Mouse (Mus musculus) midbrain, embryonic 10.5 days (tissue): ENCODE results near the gene Rcan2. TPM values are rescaled to one million over a fixed set of nuclear protein-coding genes. Genes with fewer than 3 reads are reported as not detected.

Experiments used
- DNase-seq: peaks from one replicate; pipeline ENCODE4 v3.0.0-alpha.2; 2017; ENCODE audit warnings: low spot score
- H3K27ac ChIP-seq: fragments of 300-500 bp; sonication (generic); replicated peaks from 2 replicates; pipeline ENCODE4 v1.5.1; 2016; ENCODE audit warnings: mild to moderate bottlenecking
- H3K27me3 ChIP-seq: fragments of 300-500 bp; sonication (generic); 2 replicates; pipeline ENCODE4 v1.6.1; 2016; ENCODE audit warnings: low read depth, mild to moderate bottlenecking; ENCODE audit not compliant: poor library complexity, severe bottlenecking
- H3K36me3 ChIP-seq: fragments of 300-500 bp; sonication (generic); 2 replicates; pipeline ENCODE4 v1.6.1; 2016; ENCODE audit warnings: mild to moderate bottlenecking, moderate library complexity
- H3K4me1 ChIP-seq: fragments of 300-500 bp; sonication (generic); 2 replicates; pipeline ENCODE4 v1.6.1; 2016
- H3K4me3 ChIP-seq: fragments of 300-500 bp; sonication (generic); 2 replicates; pipeline ENCODE4 v1.5.1; 2016; ENCODE audit warnings: mild to moderate bottlenecking, moderate library complexity
- H3K9me3 ChIP-seq: fragments of 300-500 bp; sonication (generic); replicated peaks from 2 replicates; pipeline ENCODE4 v1.6.1; 2016; ENCODE audit warnings: mild to moderate bottlenecking
- WGBS: fragments of 180-500 bp; shearing (Covaris S2); methylation state at CpG from one replicate; pipeline ENCODE4 v1.1.7; 2016; 5-methylcytosine and 5-hydroxymethylcytosine counted together
- polyA plus RNA-seq: library from polyadenylated mRNA; unstranded; fragments of >200 nt; fragmentation: Nextera tagmentation; extraction: Ambion mirVana; gene quantifications from 2 replicates; pipeline ENCODE4 v1.2.1, GENCODE M21; 2016

Gene Rcan2
- polyA plus RNA-seq, 1 experiment from 2014 or later: 5.6 TPM

GRCm38 (mm10) chr17:44076051-44076680 is 275.0 kb downstream of the Rcan2 start:
- no peak overlapping the region for H3K27ac ChIP-seq
- H3K36me3 ChIP-seq: no peaks in the 10 kb centered on the region
- 0 out of 2 replicates have a peak, but pooled peaks cover 12% of the 10 kb centered on the region for H3K27me3 ChIP-seq
- peaks cover 15% of the 10 kb centered on the region for H3K4me1 ChIP-seq
- no peaks in the 10 kb centered on the region for H3K9me3 ChIP-seq
- DNase-seq: no peak
- WGBS: 58% methylated on average over 6 of the region's 6 CpGs
- no peak overlapping the region for H3K4me3 ChIP-seq

- WGBS: 87% methylated on average over 12 of the region's 12 CpGs
- Histone ChIP-seq H3K4me3 (no peak overlapping the region), H3K4me1 (peaks cover 15% of the 10 kb centered on the region), H3K9me3 (no peaks in the 10 kb centered on the region), H3K27me3 (0 out of 2 replicates have a peak, but pooled peaks cover 12% of the 10 kb centered on the region), H3K36me3 (no peaks in the 10 kb centered on the region; the same call in 1 of the 2 replicates), H3K27ac (no peak overlapping the region)
- DNase-seq: no peak
Measured at GRCm38 (mm10) chr17:44077146-44077842, 276.1 kb downstream of the Rcan2 start.

DNA sequence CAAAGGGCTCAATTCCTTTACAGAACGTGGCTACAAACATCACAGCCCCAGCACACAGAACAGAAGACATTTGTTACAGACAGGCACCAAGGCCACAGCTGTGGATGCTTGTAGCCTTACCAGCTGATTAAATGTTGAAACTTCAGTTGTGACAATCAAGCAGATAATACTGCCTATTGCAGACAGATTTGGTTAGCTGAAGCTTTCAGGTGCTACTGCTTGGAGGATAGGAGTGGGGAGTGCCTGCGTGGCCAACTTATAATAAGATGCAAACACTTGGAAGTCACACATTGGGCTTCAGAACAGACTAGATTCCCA is 276.7 kb downstream of the Rcan2 start:
- 74% methylated on average over 2 of the region's 2 CpGs for WGBS
- no peak overlapping the region for H3K4me3 ChIP-seq
- H3K4me1 ChIP-seq: peaks cover 15% of the 10 kb centered on the region
- no peak overlapping the region for H3K27ac ChIP-seq
- 0 out of 2 replicates have a peak, but pooled peaks cover 12% of the 10 kb centered on the region for H3K27me3 ChIP-seq
- DNase-seq: no peak
- no peaks in the 10 kb centered on the region for H3K9me3 ChIP-seq
- H3K36me3 ChIP-seq: no peaks in the 10 kb centered on the region; the same call in 1 of the 2 replicates

GRCm38 (mm10) chr17:44078631-44079350 is 277.6 kb downstream of the Rcan2 start, which contains the start of gene Enpp5:
Gene Enpp5 (plus strand): TSS chr17:44078813.
- Histone ChIP-seq H3K9me3 (no peaks in the 10 kb centered on the region), H3K27ac (peak within 1 kb of the TSS; percentile 78), H3K4me3 (peak within 1 kb of the TSS; percentile 75), H3K36me3 (no peaks in the 10 kb centered on the region; the same call in 1 of the 2 replicates), H3K4me1 (peaks cover 15% of the 10 kb centered on the region), H3K27me3 (0 out of 2 replicates have a peak, but pooled peaks cover 12% of the 10 kb centered on the region)
- under 1% methylated on average over 31 of the region's 31 CpGs for WGBS
- peak; percentile 75 for DNase-seq

- Histone ChIP-seq H3K27ac (no peak overlapping the region), H3K9me3 (no peaks in the 10 kb centered on the region), H3K4me3 (no peak overlapping the region), H3K36me3 (no peaks in the 10 kb centered on the region; the same call in 1 of the 2 replicates), H3K27me3 (0 out of 2 replicates have a peak, but pooled peaks cover under 1% of the 10 kb centered on the region), H3K4me1 (peaks cover 14% of the 10 kb centered on the region)
- no peak for DNase-seq
- WGBS: 92% methylated on average over 4 of the region's 4 CpGs
Measured at GRCm38 (mm10) chr17:44083156-44083555, 282.0 kb downstream of the Rcan2 start.

DNA sequence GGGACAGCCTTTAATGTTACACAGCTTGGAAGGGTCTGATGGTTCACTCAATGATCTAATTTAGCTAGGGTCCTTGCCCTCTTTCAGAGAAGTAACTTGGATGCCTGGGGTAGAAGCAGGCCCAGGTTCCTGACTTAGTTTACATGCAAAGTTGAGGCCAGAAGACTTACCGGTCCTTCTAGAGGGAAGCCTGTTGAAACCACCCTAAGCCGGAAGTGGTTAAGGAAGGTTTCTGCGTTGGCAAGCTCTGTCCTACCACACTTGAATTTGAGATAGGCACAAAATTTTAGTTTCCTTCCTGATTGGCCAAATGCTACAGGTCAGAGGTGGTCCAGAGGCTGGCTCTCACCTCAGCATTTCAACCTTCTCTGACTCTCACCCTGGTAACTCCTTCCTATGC is 287.1 kb downstream of the Rcan2 start:
- Histone ChIP-seq H3K27me3 (no peaks in the 10 kb centered on the region), H3K4me1 (no peaks in the 10 kb centered on the region), H3K27ac (no peak overlapping the region), H3K4me3 (no peak overlapping the region), H3K36me3 (no peaks in the 10 kb centered on the region), H3K9me3 (no peaks in the 10 kb centered on the region)
- 93% methylated on average over 3 of the region's 3 CpGs for WGBS
- DNase-seq: no peak

Other genes starting within 250 kb of the Rcan2 start
- gene Pla2g7, start 233.3 kb upstream of the Rcan2 start, polyA plus RNA-seq: 3.8 and 4.2 TPM in 2 replicates
- gene Tdrd6, start 171.1 kb upstream of the Rcan2 start, polyA plus RNA-seq: 0.02 TPM in 2 replicates
- gene Slc25a27, start 134.1 kb upstream of the Rcan2 start, polyA plus RNA-seq: 35.5 and 48.3 TPM in 2 replicates
- gene Cyp39a1, start 133.9 kb upstream of the Rcan2 start, polyA plus RNA-seq: 36.0 and 36.8 TPM in 2 replicates